Mouse (Mus musculus) liver, adult 2 months (tissue): ENCODE data around the gene Kazn. TPM values are rescaled to one million over a fixed set of nuclear protein-coding genes. Genes with fewer than 3 reads are reported as not detected.

Experiments used
- DNase-seq: peaks from one replicate; pipeline ENCODE4 v3.0.0-alpha.2; 2011; ENCODE audit warnings: low read depth, low spot score; ENCODE audit errors: extremely low read depth
- H3K27ac ChIP-seq: fragments of 200-500 bp; replicated peaks from 2 replicates; pipeline ENCODE4 v1.5.1; 2012; ENCODE audit warnings: low read depth, mild to moderate bottlenecking, control low read depth, inconsistent platforms, low read length; ENCODE audit not compliant: insufficient read depth
- H3K27me3 ChIP-seq: fragments of 200-500 bp; 2 replicates; pipeline ENCODE4 v1.6.1; 2012; ENCODE audit warnings: mild to moderate bottlenecking, moderate library complexity, low read length, inconsistent platforms; ENCODE audit not compliant: control insufficient read depth, insufficient read depth
- H3K36me3 ChIP-seq: fragments of 200-500 bp; 2 replicates; pipeline ENCODE4 v1.6.1; 2012; ENCODE audit warnings: low read length, inconsistent platforms; ENCODE audit not compliant: control insufficient read depth, insufficient read depth
- H3K4me1 ChIP-seq: fragments of 200-500 bp; 2 replicates; pipeline ENCODE4 v1.6.1; 2011; ENCODE audit warnings: low read length; ENCODE audit not compliant: control insufficient read depth, insufficient read depth
- H3K4me3 ChIP-seq: fragments of 200-500 bp; 2 replicates; pipeline ENCODE4 v1.5.1; 2011; ENCODE audit warnings: low read depth, mild to moderate bottlenecking, control low read depth, low read length, moderate library complexity; ENCODE audit not compliant: insufficient read depth
- H3K79me2 ChIP-seq: fragments of 200-500 bp; 2 replicates; pipeline ENCODE4 v1.6.1; 2012; ENCODE audit warnings: inconsistent platforms, mild to moderate bottlenecking, low read length, moderate library complexity; ENCODE audit not compliant: control insufficient read depth, insufficient read depth
- H3K9ac ChIP-seq: fragments of 200-500 bp; 2 replicates; pipeline ENCODE4 v1.6.1; 2012; ENCODE audit warnings: low read depth, mild to moderate bottlenecking, control low read depth, inconsistent platforms, low read length
- CTCF ChIP-seq: fragments of 200-500 bp; IDR thresholded peaks from 2 replicates; pipeline ENCODE4 v1.5.1; 2011; ENCODE audit warnings: low read depth, low read length, control low read depth
- POLR2A ChIP-seq: fragments of 200-500 bp; IDR thresholded peaks from 2 replicates; pipeline ENCODE4 v1.6.1; 2011; ENCODE audit warnings: low read length, control low read depth; ENCODE audit not compliant: insufficient read depth; ENCODE audit errors: extremely low read depth
- WGBS: fragments of 180-500 bp; shearing (Covaris S2); methylation state at CpG from one replicate; pipeline ENCODE4 v1.1.7; 2018; 5-methylcytosine and 5-hydroxymethylcytosine counted together
- polyA plus RNA-seq: library from polyadenylated mRNA; depleted of rRNA; stranded (reverse); fragments of >200 nt; gene quantifications from 2 replicates; pipeline ENCODE4 v1.2.3, GENCODE M21; 2012
- total RNA-seq: library from RNA; depleted of rRNA; stranded (reverse); fragments of >200 nt; gene quantifications from 2 replicates; pipeline ENCODE4 v1.2.3, GENCODE M21; 2014

The Kazn gene
- total and polyA plus RNA-seq, 2 experiments = 0.37 to 1.3 TPM

GRCm38 (mm10) chr4:142275242-142275641 lies 36.0 kb upstream of the Kazn start:
- TF ChIP-seq CTCF (peak; percentile 39; the same call in 1 of the 2 replicates), POLR2A (no peak)
- Histone ChIP-seq H3K36me3 (no peaks in the 10 kb centered on the region), H3K79me2 (no peaks in the 10 kb centered on the region), H3K27me3 (no peaks in the 10 kb centered on the region), H3K4me1 (no peaks in the 10 kb centered on the region), H3K4me3 (no peak overlapping the region), H3K27ac (no peak overlapping the region), H3K9ac (no peak overlapping the region)
- DNase-seq = no peak
- WGBS = 44% methylated on average over 2 of the region's 2 CpGs

GRCm38 (mm10) chr4:142274441-142275234 lies 35.4 kb upstream of the Kazn start:
- DNase-seq = no peak

GRCm38 (mm10) chr4:142271506-142271905 lies 32.3 kb upstream of the Kazn start:
- H3K4me1 ChIP-seq = no peaks in the 10 kb centered on the region
- WGBS = 83% methylated on average over 3 of the region's 3 CpGs
- no peak overlapping the region for H3K9ac ChIP-seq
- H3K4me3 ChIP-seq = no peak overlapping the region
- H3K79me2 ChIP-seq = no peaks in the 10 kb centered on the region
- TF ChIP-seq POLR2A = no peak
- no peak for TF ChIP-seq CTCF
- no peak overlapping the region for H3K27ac ChIP-seq
- H3K36me3 ChIP-seq = no peaks in the 10 kb centered on the region
- no peak for DNase-seq
- no peaks in the 10 kb centered on the region for H3K27me3 ChIP-seq

More at GRCm38 (mm10) chr4:142274441-142275234, 35.4 kb upstream of the Kazn start:
- Histone ChIP-seq H3K4me1 (no peaks in the 10 kb centered on the region), H3K27ac (no peak overlapping the region), H3K4me3 (no peak overlapping the region), H3K27me3 (no peaks in the 10 kb centered on the region), H3K36me3 (no peaks in the 10 kb centered on the region), H3K79me2 (no peaks in the 10 kb centered on the region), H3K9ac (no peak overlapping the region)
- TF ChIP-seq POLR2A = no peak
- TF ChIP-seq CTCF = no peak
- 77% methylated on average over 11 of the region's 11 CpGs for WGBS

- 78% methylated on average over 4 of the region's 4 CpGs for WGBS
- Histone ChIP-seq H3K27ac (no peak overlapping the region), H3K4me1 (no peaks in the 10 kb centered on the region), H3K27me3 (no peaks in the 10 kb centered on the region), H3K79me2 (no peaks in the 10 kb centered on the region), H3K4me3 (no peak overlapping the region), H3K36me3 (no peaks in the 10 kb centered on the region), H3K9ac (no peak overlapping the region)
- TF ChIP-seq POLR2A (no peak), CTCF (no peak)
- no peak for DNase-seq
These were observed 28.6 kb upstream of the Kazn start for GRCm38 (mm10) chr4:142267832-142268231.

- H3K79me2 ChIP-seq = no peaks in the 10 kb centered on the region
- no peak overlapping the region for H3K27ac ChIP-seq
- no peak overlapping the region for H3K4me3 ChIP-seq
- H3K4me1 ChIP-seq = no peaks in the 10 kb centered on the region
- no peak for TF ChIP-seq POLR2A
- 34% methylated on average over 4 of the region's 4 CpGs for WGBS
- DNase-seq = no peak
- no peaks in the 10 kb centered on the region for H3K36me3 ChIP-seq
- no peak overlapping the region for H3K9ac ChIP-seq
- no peaks in the 10 kb centered on the region for H3K27me3 ChIP-seq
These were observed 28.2 kb upstream of the Kazn start for GRCm38 (mm10) chr4:142267348-142267819.

- H3K4me1 ChIP-seq = no peaks in the 10 kb centered on the region
- no peak for DNase-seq
- WGBS = 93% methylated on average over 7 of the region's 7 CpGs
- H3K79me2 ChIP-seq = no peaks in the 10 kb centered on the region
- H3K9ac ChIP-seq = no peak overlapping the region
- H3K27me3 ChIP-seq = no peaks in the 10 kb centered on the region
- H3K27ac ChIP-seq = no peak overlapping the region
- no peaks in the 10 kb centered on the region for H3K36me3 ChIP-seq
- no peak overlapping the region for H3K4me3 ChIP-seq
- TF ChIP-seq POLR2A = no peak
- TF ChIP-seq CTCF = no peak
These were observed 25.1 kb upstream of the Kazn start for GRCm38 (mm10) chr4:142264335-142264734.
